ENCODE assay signal across 24 mouse cellular contexts in the genomic region with DNA sequence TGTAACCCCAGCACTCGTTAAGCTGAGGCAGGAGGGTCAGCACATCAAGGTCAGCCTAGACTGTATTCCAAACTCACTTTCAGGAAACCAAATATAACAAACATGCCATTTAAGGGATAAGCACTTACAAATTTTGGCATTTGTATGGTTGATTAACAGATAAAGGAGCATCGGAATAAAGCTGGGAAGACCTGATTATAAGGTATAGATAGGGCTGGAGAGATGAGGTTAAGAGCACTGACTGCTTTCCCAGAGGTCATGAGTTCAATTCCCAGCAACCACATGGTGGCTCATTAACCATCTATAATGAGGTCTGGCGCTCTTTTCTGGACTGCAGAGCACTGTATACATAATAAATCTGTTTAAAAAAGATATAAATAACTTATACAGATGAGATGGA.
"Had no signal": no experiment of that assay in that cellular context is flagged by ENCODE, and none has a peak within 500 bp of the region (broad histone marks: within the 10 kb centered on the region; RNA-seq: fewer than 3 reads in every experiment).

No protein-coding gene starts in this region.

- H3K27me3 ChIP-seq: heart, embryonic 13.5 days; heart, embryonic 15.5 days; hindbrain, embryonic 12.5 days; hindbrain, embryonic 15.5 days; kidney, embryonic 15.5 days; limb, embryonic 13.5 days; limb, embryonic 15.5 days had no signal

- H3K9me3 ChIP-seq: heart, embryonic 13.5 days; heart, embryonic 15.5 days; hindbrain, embryonic 12.5 days; hindbrain, embryonic 15.5 days; kidney, embryonic 15.5 days; limb, embryonic 13.5 days; limb, embryonic 15.5 days had no signal

- H3K27ac ChIP-seq: heart, adult 2 months; heart, embryonic 13.5 days; heart, embryonic 15.5 days; hindbrain, embryonic 12.5 days; hindbrain, embryonic 15.5 days; hindbrain, postnatal 0 days; kidney, postnatal 0 days; limb, embryonic 13.5 days; limb, embryonic 15.5 days had no signal

- ATAC-seq: hindbrain, postnatal 0 days had no signal

- H3K4me1 ChIP-seq: hindbrain, embryonic 12.5 days; hindbrain, embryonic 15.5 days; limb, embryonic 13.5 days; limb, embryonic 15.5 days had no signal

- H3K4me2 ChIP-seq: heart, embryonic 11.5 days; heart, embryonic 13.5 days; heart, embryonic 15.5 days; hindbrain, embryonic 12.5 days; hindbrain, embryonic 15.5 days; kidney, embryonic 15.5 days; limb, embryonic 13.5 days; limb, embryonic 15.5 days had no signal

- H3K36me3 ChIP-seq: hindbrain, embryonic 15.5 days had no signal

- DNase-seq: gastrocnemius, postnatal 14 days; gastrocnemius, postnatal 36 days; heart, adult 11 months; heart, adult 2 months; heart, postnatal 14 days; heart, postnatal 36 days; kidney, adult 11 months; kidney, adult 2 months; kidney, adult 9 months; kidney, postnatal 14 days; kidney, postnatal 36 days; layer of hippocampus, adult 9-11 months; layer of hippocampus, postnatal 36 days; left cerebral cortex, postnatal 4 days had no signal

- H3K9ac ChIP-seq: heart, embryonic 13.5 days; hindbrain, embryonic 12.5 days; hindbrain, embryonic 15.5 days; kidney, embryonic 15.5 days; limb, embryonic 13.5 days; limb, embryonic 15.5 days had no signal

- H3K4me3 ChIP-seq: heart, adult 2 months; heart, embryonic 13.5 days; heart, embryonic 15.5 days; hindbrain, embryonic 12.5 days; hindbrain, embryonic 15.5 days; kidney, embryonic 15.5 days; limb, embryonic 13.5 days; limb, embryonic 15.5 days had no signal
